Mouse (Mus musculus) spleen, adult 2 months (tissue): ENCODE data around the gene Gm11213.

Experiments used
- CTCF ChIP-seq: fragments of 200-500 bp; IDR thresholded peaks from 2 replicates; pipeline ENCODE4 v1.5.1; 2011; ENCODE audit warnings: mild to moderate bottlenecking, inconsistent platforms; ENCODE audit not compliant: insufficient read depth, insufficient read length, insufficient replicate concordance; ENCODE audit errors: extremely low read depth
- POLR2A ChIP-seq: fragments of 200-500 bp; IDR thresholded peaks from 2 replicates; pipeline ENCODE4 v1.6.1; 2011; ENCODE audit warnings: low read depth, low read length, inconsistent platforms

DNA sequence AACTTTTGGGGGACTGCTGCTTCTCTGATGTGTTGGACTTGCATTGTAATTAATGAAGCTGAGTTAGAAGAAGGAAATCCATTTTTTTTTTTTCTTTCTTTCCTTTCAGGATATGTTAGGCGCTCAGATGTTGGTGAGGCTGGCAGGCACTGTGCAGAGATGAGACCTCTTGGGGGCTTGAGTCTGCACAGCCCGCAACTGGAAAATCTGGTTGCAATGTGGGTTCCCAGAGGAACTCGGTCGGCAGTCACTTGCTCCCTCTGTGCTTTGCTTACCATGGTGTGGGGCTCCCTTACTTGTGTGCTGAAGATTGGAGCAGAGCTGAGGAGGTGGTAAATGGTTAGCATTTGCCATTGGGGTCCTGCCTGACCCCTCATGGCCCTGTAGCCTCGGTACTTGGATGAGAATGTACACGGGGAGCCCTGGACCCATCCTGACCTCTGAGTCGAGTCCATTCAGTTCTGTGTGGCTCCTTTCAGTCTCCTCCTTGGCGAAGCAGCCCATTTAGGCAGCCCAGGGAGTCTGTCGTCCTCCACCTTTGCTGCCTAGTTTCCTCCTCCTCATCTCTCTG, 45.8 kb downstream of the Gm11213 start:
- TF ChIP-seq POLR2A = no peak
- TF ChIP-seq CTCF = no peak
